Mouse (Mus musculus): ENCODE data around the gene Mdfic.

DNA sequence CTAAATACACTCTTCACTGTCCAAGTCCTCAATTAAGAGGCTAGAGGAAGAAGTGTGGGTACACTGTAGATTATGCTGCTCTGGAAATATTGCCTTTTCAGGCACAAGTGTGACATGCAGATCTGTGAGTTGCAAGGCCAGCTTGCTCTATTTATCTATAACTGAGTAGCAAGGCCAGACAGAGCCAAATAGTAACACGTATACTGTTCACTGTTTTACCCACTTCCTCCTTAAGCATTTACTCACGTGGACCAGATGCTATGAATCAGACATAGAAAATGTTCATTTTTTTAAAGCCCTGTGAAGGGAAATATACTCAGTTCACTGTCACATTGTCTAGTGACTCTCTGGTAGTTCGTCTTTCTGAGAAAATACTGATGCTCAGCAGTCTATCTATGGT is 37.9 kb downstream of the Mdfic start:
- no peak for TF ChIP-seq GATA1 (IDR thresholded peaks at IDR 0.05; ENCODE audit: low read length)
- no peak for TF ChIP-seq TAL1 (IDR thresholded peaks at IDR 0.05; ENCODE audit: low read length)
